Mouse (Mus musculus) 3T3-L1 (cell line): Measurements from ENCODE around the gene Cacna2d3.

Experiments
- DNase-seq: peaks from one replicate; pipeline ENCODE4 v3.0.0-alpha.2; 2015; ENCODE audit warnings: low read depth, low spot score

Gene Cacna2d3

DNA sequence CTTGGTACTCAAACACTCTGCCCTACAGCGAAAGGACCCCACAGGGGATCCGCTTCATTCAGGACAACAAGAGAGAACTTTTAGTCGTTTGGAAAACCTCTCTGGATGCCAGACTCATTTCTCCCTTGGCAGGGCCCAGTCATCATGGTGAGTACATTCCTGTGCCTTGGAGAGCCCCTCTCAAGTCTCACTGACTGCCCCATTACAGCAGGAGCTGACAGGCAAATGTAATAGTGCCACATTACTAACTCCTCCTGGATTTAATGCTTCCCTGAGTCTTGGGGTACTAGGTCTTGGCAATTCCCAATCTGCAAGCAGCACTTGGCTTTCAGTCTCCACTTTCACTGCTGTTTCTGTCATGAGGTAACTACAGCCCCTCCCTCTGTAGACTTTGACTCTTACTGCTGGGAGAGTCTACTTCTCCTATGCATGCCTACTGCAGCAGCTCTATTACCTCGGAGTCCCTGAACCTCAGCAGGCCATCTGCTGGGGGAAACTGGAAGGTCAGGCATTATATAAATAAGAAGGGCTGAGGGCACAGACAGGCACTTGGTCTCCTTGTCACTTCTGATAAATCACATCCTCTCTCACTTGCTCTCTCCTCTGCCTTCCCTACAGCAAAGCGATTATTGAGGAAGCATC, 454.3 kb downstream of the Cacna2d3 start:
- DNase-seq, result peak; percentile 18

DNA sequence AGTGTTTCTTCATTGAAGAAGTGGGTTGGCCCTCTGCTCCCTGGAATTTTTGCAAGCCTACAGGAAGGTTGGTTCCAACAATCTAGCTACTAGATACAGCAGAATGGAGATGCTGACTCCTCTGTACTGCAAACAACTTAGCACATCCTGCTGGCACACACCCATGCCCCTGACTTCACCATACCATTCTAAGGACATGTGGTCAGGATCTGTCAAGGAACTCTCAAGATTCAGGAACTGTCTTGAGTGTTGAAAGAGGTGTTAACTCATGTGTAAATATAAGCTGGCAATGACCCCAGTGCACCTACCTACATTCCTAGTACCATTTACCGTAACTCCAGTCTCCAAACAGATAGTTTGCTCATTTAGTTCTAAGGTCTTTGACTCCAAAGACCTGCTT, 461.0 kb downstream of the Cacna2d3 start:
- no peak for DNase-seq

- DNase-seq, result no peak
Measured at GRCm38 (mm10) chr14:29243516-29243915, 478.1 kb downstream of the Cacna2d3 start.

- DNase-seq, result no peak
Measured at GRCm38 (mm10) chr14:29238446-29238845, 483.2 kb downstream of the Cacna2d3 start.

- no peak for DNase-seq
Measured at GRCm38 (mm10) chr14:29228976-29229716, 492.5 kb downstream of the Cacna2d3 start.

- DNase-seq, result no peak
Measured at GRCm38 (mm10) chr14:29228471-29228870, 493.2 kb downstream of the Cacna2d3 start.

DNA sequence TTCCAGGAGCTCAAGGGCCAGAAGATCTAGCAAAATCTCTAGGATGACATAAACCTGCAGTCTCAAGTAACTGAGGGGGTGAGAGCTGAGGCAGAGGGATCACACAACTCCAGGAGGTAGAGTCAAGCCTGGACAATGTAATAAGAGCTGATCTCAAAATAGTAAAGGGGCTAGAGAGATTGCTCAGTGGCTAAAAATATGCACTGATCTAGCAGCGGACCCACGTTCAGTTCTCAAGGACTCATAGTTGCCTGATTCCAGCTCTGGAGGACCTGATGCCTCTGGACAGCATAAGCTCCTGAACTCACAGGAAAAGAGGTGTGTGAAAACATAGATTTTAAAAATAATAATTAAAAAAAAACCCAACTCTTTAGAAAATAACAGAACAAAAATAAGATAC, 493.7 kb downstream of the Cacna2d3 start:
- no peak for DNase-seq

- DNase-seq, result no peak
Measured at GRCm38 (mm10) chr14:29225754-29226365, 495.8 kb downstream of the Cacna2d3 start.

- no peak for DNase-seq
Measured at GRCm38 (mm10) chr14:29223012-29223411, 498.7 kb downstream of the Cacna2d3 start.

- no peak for DNase-seq
Measured at GRCm38 (mm10) chr14:29222191-29222882, 499.3 kb downstream of the Cacna2d3 start.

- no peak for DNase-seq
Measured at GRCm38 (mm10) chr14:29216106-29216505, 505.6 kb downstream of the Cacna2d3 start.

- DNase-seq, result no peak
Measured at GRCm38 (mm10) chr14:29204967-29205268, 516.7 kb downstream of the Cacna2d3 start.

DNA sequence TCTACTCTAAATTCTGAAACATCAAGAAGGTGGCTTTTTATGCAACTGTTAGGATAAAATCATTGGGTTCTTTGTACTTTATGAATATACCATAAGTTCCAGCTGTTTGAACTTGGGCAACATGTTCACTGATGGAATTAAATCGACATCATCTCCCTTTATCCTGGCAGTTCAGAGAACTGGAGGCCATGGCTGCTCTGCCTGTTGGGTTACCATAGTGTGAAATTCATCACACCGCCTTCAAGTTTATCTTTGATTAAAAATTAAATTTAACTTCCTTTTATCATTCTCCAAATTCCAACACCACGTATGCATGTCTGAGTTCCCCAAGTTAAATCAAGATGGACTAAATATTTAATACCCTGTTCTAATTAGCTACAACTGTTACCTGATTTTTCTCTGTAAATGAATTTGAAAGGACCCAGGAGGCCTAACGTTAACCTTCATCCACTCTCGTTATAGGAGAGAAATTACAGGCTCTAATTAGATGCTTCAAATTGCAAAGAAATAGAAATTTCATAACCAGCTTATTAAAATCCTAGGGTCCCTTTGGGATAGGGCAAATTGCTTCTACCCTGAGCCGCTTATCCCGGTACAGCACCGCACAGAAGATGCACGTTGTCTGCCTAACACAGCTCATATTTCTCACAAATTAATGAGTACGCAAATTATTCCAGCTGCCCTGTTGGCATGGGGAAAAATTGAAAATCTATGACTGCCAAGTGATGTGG, 517.3 kb downstream of the Cacna2d3 start:
- no peak for DNase-seq

- DNase-seq, result no peak
Measured at GRCm38 (mm10) chr14:29196171-29196570, 525.5 kb downstream of the Cacna2d3 start.

- peak; percentile 2 for DNase-seq
Measured at GRCm38 (mm10) chr14:29191426-29191825, 530.2 kb downstream of the Cacna2d3 start.

DNA sequence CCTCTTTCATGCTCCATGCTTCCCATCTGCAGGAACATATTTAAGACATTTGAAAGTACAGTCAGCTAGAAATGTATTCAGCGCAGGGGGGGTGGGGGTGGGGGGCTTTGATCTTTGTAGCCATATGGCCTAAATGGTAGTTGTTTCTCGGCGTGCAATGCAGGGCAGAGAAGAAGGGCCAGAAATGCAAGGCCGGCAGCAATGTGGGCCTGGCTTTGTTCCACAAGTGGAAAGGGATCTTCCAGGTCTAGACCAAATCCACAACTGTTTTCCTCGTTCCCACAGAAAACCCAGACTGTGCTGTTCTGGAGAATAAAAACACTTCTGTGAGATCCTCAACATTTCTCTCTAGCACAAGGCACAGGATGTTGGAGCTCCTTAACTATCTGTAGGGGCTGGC, 537.9 kb downstream of the Cacna2d3 start:
- no peak for DNase-seq

DNA sequence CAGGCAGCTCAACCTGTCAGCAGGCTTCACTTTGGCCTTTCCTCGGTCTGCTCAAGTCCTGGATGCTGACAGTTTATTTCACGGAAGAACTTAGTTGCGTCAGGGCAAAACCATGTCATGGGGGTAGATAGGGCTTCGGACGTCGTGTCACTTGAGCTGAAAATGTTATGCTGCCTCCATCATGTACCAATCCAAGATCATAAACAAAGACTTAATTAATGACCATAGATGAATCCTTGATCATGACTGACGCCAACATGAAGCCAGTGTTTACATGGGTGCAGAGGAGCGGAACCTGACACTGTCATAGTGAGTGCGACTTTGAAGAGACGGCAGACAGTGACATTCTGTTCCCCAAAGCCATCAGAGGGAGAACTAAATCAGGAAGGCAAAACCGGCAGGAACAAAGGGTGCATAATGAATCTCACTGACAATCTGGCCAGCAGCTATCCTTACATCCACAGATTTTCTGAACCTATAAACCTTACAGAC, 542.2 kb downstream of the Cacna2d3 start:
- no peak for DNase-seq

GRCm38 (mm10) chr14:29178695-29179396, 542.8 kb downstream of the Cacna2d3 start:
- no peak for DNase-seq

GRCm38 (mm10) chr14:29174762-29175161, 546.9 kb downstream of the Cacna2d3 start:
- no peak for DNase-seq

DNA sequence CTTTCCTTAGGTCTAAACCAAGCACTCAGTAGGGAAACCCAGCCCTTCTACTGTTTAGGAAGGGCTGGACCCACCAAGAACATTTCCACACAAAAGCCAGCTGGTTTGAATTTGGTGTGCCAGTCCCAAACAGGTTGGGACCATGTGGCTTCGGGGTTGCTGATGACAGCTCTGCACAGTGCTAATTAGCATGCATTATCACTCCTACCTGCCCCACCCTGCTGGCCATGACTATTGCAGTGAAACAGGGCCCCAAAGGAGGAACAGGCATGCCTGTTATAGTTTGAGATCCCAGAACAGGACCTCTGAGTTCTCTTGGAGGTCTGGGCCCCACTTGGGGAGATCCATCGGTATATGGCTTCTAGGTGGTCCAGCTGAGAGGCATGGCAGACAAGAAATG, 549.5 kb downstream of the Cacna2d3 start:
- no peak for DNase-seq

GRCm38 (mm10) chr14:29164653-29165030, 557.0 kb downstream of the Cacna2d3 start:
- DNase-seq, result no peak
